Mouse (Mus musculus) ovary, postnatal 10 days (tissue): Measurements from ENCODE around the gene Nme7.

ENCODE experiments used
- DNase-seq: peaks from one replicate; pipeline ENCODE4 v3.0.0; 2022; ENCODE audit warnings: low spot score

The Nme7 gene

GRCm38 (mm10) chr1:164320731-164321130, 16.8 kb downstream of the Nme7 start:
- no peak for DNase-seq

GRCm38 (mm10) chr1:164321408-164321807, 17.5 kb downstream of the Nme7 start:
- no peak for DNase-seq

DNA sequence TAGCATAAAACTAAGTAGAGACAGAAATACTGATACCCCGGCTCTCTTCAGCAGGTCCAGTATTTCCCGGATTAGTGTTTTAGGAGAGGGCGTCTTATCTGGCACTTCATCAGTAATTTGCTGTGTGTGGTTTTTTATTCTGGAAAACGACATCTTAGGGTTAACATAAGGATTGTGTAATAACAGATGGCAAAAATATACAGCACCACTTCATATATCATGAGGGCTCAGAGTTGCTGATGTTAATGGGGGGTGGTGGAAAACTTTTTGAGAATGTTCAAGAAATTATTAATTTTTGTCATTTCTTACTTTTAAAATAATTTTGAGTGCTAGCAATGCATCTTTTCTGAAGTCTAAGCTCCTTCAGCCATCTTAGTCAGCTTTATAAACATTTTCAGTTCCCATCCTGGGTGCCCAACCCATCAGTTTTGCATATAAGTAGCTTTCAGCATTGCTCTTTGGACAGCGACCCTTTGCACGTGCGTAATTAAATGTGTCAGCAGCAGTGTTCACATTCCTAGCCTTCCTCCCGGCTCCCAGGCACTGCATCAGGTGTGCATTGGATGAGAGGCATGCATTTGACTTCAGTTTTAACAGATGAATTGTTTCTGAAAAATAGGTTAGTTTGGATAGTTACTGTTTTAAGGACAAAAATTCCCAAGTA, 19.2 kb downstream of the Nme7 start:
- DNase-seq = no peak

DNA sequence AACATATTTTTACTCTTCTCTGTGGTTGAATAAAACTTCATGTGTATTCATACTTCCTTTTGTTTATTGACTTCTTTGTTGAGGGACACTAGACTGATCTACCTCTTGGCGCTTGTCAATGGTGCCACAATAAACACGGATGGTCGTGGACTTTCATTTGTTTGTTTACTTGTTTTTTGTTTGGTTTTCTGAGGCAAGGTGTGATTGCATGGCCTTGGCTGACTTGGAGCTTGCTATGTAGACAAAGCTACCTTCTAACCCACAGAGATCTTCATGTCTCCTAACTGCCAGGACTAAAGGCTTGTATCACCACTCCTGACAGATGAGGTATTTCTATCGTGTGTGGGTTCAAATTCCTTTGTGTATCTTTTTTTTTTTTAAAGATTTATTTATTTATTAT, 20.3 kb downstream of the Nme7 start:
- no peak for DNase-seq

GRCm38 (mm10) chr1:164324878-164325277, 21.0 kb downstream of the Nme7 start:
- DNase-seq = no peak

DNA sequence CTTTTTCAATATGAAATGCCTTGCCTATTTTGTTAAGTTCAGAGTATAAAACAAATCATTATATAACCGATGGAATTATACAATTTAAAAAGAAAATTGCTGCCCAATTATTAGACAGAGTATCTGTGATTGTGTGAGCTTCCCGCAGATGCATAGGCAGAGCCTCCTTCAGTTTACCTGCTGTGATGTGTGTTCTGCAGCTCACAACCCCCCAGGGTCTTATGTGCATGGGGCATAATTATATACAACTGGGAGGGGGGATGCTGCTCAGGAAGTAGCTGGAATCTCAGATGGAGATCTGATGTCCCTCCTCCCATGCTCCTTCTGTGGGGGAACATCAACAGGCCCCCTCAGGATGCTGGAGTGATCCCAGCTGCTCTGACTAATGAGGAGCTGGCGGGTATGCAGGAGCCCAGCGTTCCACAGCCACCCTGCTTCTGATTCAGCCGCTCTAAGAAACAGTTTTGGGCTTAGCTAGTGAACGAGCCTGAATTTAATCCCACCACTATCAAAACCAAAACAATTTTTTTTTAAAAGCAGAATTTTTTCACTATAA, 22.8 kb downstream of the Nme7 start:
- no peak for DNase-seq

- no peak for DNase-seq
These were observed 23.8 kb downstream of the Nme7 start for GRCm38 (mm10) chr1:164327764-164328163.

DNA sequence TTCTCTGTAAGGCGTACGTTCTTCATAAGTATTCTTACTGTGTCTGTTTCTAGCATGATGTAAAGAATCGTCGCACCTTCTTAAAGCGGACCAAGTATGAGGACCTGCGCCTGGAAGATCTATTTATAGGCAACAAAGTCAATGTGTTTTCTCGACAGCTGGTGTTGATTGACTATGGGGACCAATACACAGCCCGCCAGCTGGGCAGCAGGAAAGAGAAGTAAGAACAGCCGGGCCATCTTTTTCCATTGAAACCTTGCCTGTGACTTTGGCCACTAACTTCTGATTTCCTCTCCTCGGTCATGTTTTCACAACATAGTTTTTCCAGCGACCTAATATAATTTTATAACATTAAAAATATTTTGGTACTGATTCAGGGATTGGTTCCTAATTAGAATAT, 28.6 kb downstream of the Nme7 start:
- no peak for DNase-seq

DNA sequence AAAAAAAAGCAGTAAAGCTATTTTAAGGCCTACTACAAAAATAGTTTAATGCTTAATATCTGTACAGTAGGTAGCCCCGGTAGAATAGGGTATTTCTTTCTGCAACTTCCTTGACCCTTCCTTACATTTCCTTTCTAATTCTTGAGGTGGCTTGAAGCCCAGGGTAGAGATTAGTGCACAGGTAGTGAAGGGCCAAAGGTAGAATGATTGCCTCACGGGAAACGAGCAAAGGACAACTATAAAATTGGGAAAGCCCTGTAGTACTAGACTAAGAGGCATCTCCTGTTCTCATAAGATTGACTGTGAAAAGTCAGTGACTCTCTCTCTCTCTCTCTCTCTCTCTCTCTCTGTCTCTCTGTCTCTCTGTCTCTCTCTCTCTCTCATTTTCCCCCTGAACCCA, 31.5 kb downstream of the Nme7 start:
- DNase-seq = no peak

GRCm38 (mm10) chr1:164335846-164336245, 31.9 kb downstream of the Nme7 start:
- DNase-seq = no peak

DNA sequence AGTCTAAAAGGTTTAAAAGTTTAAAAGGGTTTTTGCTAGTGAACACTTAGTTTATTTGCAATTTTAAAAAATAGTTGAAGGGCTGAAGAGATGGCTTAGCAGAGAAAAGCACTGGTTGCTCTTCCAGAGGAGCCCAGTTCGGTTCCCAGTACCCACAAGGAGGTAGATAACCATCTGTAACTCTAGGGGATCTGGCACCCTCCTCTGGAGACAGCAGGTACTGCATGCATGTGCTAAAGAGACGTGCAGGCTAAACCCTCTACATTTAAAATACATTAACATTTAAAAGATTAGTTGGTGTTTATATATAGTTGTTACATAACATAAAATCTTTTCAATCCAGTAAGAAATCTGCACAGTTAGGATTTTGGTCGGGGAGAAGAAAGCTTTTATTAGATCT, 38.2 kb downstream of the Nme7 start:
- DNase-seq = no peak

DNA sequence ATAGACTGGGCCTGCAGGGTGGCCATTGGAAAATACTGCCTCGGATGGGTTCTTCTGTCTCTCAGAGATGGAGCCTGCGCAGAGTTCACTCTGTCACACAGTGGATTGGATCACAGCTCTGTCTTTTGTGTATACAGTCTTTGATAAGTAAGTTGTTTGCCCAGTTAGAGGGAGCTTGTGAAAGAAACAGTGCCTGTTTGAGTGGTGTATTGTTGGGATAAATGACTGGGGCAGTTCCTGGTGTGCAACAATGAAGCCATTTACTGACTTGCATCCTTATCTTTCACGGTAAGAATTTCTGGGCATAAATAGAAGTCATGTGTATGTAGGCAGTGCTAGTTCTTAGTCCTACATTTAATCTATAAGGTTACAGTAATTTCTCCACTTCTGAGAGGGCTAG, 49.5 kb downstream of the Nme7 start:
- no peak for DNase-seq

DNA sequence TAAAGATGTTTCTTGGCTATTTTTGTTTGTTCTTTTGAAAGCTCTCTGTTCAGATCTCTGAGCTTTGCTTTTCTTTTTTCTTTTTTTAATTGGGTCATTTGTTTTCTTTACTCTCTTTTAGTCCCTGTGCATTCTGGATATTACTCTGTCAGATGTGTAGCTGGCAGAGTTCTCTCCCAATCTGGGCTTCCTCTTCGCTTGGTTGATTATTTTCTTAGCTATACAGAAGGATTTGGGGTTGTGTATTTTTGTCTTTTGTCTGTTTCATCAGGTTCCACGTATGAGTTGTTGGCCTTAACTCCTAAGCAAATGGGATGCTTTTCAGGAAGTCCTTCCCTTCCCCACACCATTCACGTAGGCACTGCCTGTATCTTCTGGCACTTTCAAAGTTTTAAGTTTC, 54.1 kb downstream of the Nme7 start:
- no peak for DNase-seq

DNA sequence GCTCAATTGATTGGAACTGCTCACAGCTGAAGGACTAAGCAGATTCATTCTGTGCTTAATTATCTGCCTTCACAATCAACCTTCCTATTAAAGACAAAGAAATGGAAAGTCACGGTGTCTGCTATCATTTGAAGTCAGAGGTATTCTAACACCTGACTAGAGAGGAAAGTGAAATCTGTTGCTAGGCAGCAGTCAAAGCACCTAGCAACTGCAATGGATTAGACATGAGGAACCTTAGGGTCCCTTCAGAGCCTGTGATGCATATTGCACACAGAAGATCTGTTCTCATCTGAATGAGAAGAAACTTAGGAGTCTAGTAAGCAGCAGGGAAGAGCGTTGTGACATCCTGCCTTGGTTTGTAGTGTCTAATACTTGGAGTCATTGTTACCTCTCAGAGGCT, 58.1 kb downstream of the Nme7 start:
- DNase-seq = no peak

DNA sequence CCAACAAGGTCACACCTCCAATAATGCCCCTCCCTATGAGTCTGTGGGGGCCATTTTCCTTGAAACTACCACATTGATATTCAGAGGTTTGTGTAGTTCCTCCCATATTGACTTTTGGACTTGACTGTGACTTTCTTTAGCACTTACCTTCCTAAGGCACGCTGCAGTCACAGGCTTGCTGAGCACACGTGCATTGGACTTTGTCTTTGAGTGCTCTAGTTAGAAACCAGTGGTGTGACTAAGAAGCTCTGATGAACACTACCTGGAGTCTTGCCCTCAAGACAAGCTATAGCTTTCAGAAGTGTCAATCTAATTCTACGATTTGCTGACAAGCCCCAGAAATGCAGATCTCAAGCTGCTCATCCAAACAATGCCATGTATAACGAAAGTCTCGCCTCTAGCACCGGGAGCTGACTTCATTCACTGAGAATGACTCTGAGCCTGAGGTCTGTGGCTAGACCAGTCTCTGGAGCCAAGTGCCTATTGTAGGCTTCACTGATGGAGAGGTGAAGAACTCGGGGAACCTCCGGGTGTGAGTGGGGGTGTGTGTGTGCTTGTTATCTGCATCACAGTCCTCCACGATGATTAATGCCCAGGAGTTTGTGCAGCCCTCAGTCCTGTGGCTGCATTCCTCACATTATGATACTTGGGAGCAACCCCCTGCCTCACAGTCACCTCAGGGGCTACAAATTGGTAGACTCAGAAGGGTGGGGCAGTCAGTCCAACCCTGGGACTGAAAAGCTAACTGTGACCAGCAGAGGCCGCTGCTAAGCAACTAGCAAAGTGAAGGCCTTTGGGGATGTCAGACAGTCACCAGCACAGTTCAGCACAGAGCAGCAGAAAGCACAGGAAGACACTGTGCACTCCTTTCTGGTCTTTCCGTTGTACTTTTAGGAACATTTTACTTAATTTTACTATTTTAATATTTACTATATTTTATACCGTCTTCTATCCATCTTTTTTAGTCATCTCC, 62.5 kb downstream of the Nme7 start:
- peak; percentile 31 for DNase-seq

GRCm38 (mm10) chr1:164368152-164368551, 64.2 kb downstream of the Nme7 start:
- DNase-seq = no peak

- DNase-seq = no peak
These were observed 65.9 kb downstream of the Nme7 start for GRCm38 (mm10) chr1:164369781-164370180.

GRCm38 (mm10) chr1:164373029-164373428, 69.1 kb downstream of the Nme7 start:
- no peak for DNase-seq

DNA sequence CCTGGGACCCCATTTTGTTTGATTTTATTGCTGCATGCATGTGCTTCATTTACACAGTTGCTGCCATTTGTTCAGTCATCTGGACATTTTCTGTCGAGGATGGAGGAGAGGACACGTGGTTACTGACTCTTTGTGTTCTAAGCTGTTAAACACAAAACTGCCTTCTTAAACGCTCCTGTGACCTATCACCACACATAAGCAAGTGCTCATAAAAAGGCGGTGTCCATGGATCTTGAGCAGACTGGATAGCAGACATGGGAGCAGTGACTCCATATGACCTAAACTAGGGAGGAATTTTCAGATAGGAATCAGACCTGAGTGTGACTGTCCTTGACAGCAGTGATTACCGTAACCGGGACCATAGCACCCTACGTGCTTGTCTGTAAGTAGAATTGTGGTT, 70.1 kb downstream of the Nme7 start:
- no peak for DNase-seq

DNA sequence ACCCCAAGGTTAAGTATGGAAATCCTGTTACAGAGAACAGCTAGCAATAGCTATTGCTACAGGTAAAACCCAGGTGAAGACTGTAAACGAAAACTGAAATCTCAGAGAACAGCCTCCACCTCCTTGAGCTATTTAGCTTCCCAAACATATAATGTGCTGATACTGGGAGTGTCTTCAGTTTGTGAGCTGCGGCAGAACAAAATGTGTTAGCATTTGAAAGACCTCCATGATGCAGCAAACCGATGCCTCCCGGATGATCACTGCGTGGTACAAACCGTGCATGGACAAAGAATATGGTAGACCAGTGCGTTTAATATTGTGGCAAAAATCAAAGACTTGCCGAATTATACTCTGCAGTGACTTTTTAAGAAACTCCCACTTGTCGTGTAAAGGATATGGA, 71.7 kb downstream of the Nme7 start:
- no peak for DNase-seq

DNA sequence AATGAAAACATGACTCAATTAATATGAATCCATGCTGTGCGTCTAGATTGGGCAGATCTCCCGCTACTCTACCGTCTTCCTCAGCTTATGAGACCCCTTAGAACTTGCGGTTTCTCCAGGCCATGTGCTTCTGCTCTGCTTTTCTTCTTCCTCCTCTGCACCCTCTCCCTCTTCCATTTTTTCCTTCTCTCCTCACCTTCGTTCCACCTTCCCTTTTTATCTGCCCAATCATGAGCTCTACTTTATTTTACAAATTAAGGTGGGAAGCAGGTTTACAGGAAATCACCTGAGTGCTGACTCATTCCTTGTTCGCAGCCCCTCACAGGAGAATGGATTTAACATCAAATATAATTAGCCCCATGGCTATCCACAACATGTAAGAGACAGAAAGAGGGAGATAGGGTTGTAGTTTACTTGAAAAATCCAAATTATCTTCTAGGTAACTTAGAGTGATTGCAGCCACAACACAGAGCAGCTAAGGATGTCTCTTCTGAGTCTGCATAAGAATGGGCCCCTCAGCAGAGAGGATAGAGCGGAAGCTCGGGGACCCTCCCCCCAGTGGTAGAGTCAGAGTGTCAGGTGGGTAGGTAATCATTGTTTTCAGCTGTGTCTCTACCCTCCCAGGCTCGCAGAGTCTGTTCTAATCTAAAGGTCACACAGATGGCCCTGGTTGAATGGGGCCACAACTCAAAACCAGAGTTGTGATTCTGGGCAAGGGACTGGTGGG, 73.0 kb downstream of the Nme7 start:
- DNase-seq = no peak

GRCm38 (mm10) chr1:164383621-164384020, 79.7 kb downstream of the Nme7 start:
- no peak for DNase-seq
